Mouse (Mus musculus) left cerebral cortex, adult 2 months (tissue): ENCODE data around the gene Pum2. TPM values are rescaled to one million over a fixed set of nuclear protein-coding genes. Genes with fewer than 3 reads are reported as not detected.
A peak's percentile ranks its signal among the peaks of the same experiment; 100 is the strongest.

ENCODE experiments used
- DNase-seq, 2 experiments: peaks; one replicate each; pipeline ENCODE4 v3.0.0; 2021 to 2022; ENCODE audit warnings: low spot score in 2 of 2, mixed read lengths in 1 of 2; ENCODE audit errors: extremely low spot score in 1 of 2
- H3K27ac ChIP-seq: fragments of 200-600 bp; 2 replicates; pipeline ENCODE4 v1.8.1; 2022
- H3K4me3 ChIP-seq: fragments of 200-600 bp; 2 replicates; pipeline ENCODE4 v1.8.1; 2022
- CTCF ChIP-seq: fragments of 200-600 bp; IDR thresholded peaks from 2 replicates; pipeline ENCODE4 v1.8.1; 2022; ENCODE audit warnings: antibody characterized with exemption, mild to moderate bottlenecking, moderate library complexity
- intact Hi-C: fragments of 180-260 bp; cut with DNase I; formaldehyde crosslinking; loops from one replicate; pipeline ENCODE4 v1.15.1; 2025
- total RNA-seq, 2 experiments: library from RNA; stranded (reverse); gene quantifications; 2 replicates each; pipeline ENCODE4 v1.2.3; 2021

The Pum2 gene
- total RNA-seq, 2 experiments from 2014 or later = 193 to 209 TPM

GRCm38 (mm10) chr12:8771844-8772380 is 98.0 kb downstream of the Pum2 start:
- no peak for DNase-seq
- no peak for TF ChIP-seq CTCF
- Histone ChIP-seq H3K27ac (no peak overlapping the region), H3K4me3 (peak overlapping the region; percentile 55)
- intact Hi-C loops = loop anchor here (5.0 kb wide), 1 partner anchor 230 kb away; no protein-coding TSS in a partner anchor

- peak in 1 of 2 experiments; percentile 17 for DNase-seq
- H3K27ac ChIP-seq = no peak overlapping the region
Measured at GRCm38 (mm10) chr12:8772451-8773143, 98.7 kb downstream of the Pum2 start.

GRCm38 (mm10) chr12:8773336-8773735 is 99.4 kb downstream of the Pum2 start:
- H3K27ac ChIP-seq = no peak overlapping the region
- TF ChIP-seq CTCF = no peak
- DNase-seq = no peak
- H3K4me3 ChIP-seq = no peak overlapping the region
- intact Hi-C loops = loop anchor here (5.0 kb wide), 1 partner anchor 229 kb away; no protein-coding TSS in a partner anchor

More at GRCm38 (mm10) chr12:8772451-8773143, 98.7 kb downstream of the Pum2 start:
- no peak for TF ChIP-seq CTCF
- intact Hi-C loops = loop anchor here (5.0 kb wide), 1 partner anchor 230 kb away; no protein-coding TSS in a partner anchor
- H3K4me3 ChIP-seq = peak overlapping the region; percentile 55

GRCm38 (mm10) chr12:8774183-8774582 is 100.2 kb downstream of the Pum2 start:
- no peak for TF ChIP-seq CTCF
- no peak overlapping the region for H3K4me3 ChIP-seq
- intact Hi-C loops = loop anchor here (5.0 kb wide), 1 partner anchor 228 kb away; no protein-coding TSS in a partner anchor
- H3K27ac ChIP-seq = no peak overlapping the region
- DNase-seq = no peak

- no peak for DNase-seq
- Histone ChIP-seq H3K27ac (no peak overlapping the region), H3K4me3 (no peak overlapping the region)
- intact Hi-C loops = no loop called here
- no peak for TF ChIP-seq CTCF
Measured at GRCm38 (mm10) chr12:8776206-8776605, 102.3 kb downstream of the Pum2 start.

DNA sequence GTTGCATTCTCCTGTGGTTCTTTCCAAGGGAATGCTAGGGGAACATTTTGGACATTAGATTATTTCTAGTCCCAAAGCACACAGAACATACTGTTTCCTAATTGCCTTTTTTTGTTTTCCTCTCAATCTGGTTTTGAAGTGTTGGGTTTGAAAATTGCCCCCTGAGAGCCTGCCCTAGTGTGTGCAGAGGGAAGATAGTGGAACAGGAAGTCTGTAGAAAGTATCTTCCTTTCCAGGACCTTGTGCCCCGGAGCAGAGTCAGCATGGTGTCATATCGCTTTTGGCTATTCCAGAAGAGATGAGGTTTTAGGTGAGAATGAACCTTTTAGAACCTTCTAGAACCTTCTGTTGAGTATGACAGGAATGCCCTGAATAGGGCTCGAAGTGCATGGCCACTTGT is 102.8 kb downstream of the Pum2 start:
- intact Hi-C loops = no loop called here
- no peak for DNase-seq
- H3K27ac ChIP-seq = no peak overlapping the region
- H3K4me3 ChIP-seq = no peak overlapping the region
- TF ChIP-seq CTCF = no peak

- Histone ChIP-seq H3K27ac (no peak overlapping the region), H3K4me3 (no peak overlapping the region)
- no peak for DNase-seq
- no peak for TF ChIP-seq CTCF
- intact Hi-C loops = no loop called here
Measured at GRCm38 (mm10) chr12:8778106-8778505, 104.2 kb downstream of the Pum2 start.

- Histone ChIP-seq H3K27ac (no peak overlapping the region), H3K4me3 (no peak overlapping the region)
- intact Hi-C loops = no loop called here
- TF ChIP-seq CTCF = no peak
- no peak for DNase-seq
Measured at GRCm38 (mm10) chr12:8779851-8780250, 105.9 kb downstream of the Pum2 start.

- H3K4me3 ChIP-seq = no peak overlapping the region
Measured at GRCm38 (mm10) chr12:8781121-8781520, 107.2 kb downstream of the Pum2 start.

GRCm38 (mm10) chr12:8781681-8782378 is 107.9 kb downstream of the Pum2 start:
- intact Hi-C loops = no loop called here
- no peak overlapping the region for H3K27ac ChIP-seq

More at GRCm38 (mm10) chr12:8781121-8781520, 107.2 kb downstream of the Pum2 start:
- H3K27ac ChIP-seq = no peak overlapping the region
- no peak for TF ChIP-seq CTCF
- intact Hi-C loops = no loop called here
- no peak for DNase-seq

GRCm38 (mm10) chr12:8782565-8782964 is 108.6 kb downstream of the Pum2 start:
- no peak for DNase-seq
- no peak overlapping the region for H3K4me3 ChIP-seq
- no peak overlapping the region for H3K27ac ChIP-seq
- intact Hi-C loops = no loop called here
- TF ChIP-seq CTCF = no peak

More at GRCm38 (mm10) chr12:8781681-8782378, 107.9 kb downstream of the Pum2 start:
- TF ChIP-seq CTCF = no peak
- DNase-seq = no peak
- H3K4me3 ChIP-seq = no peak overlapping the region

- intact Hi-C loops = no loop called here
- peak; percentile 18 to 29 for DNase-seq
- Histone ChIP-seq H3K27ac (no peak overlapping the region), H3K4me3 (no peak overlapping the region)
- no peak for TF ChIP-seq CTCF
Measured at GRCm38 (mm10) chr12:8784189-8784588, 110.3 kb downstream of the Pum2 start.
